Mouse (Mus musculus): ENCODE measurements at regions not wholly inside any gene's neighbourhood (a gene's known extent, or its start where the extent isn't known, plus 50 kb on each side); places are given as distances from the start of the nearest gene placed in this dataset.

GRCm38 (mm10) chr14:25346813-25347610, 112.0 kb upstream of the Zmiz1 start:
- no peak for DNase-seq

DNA sequence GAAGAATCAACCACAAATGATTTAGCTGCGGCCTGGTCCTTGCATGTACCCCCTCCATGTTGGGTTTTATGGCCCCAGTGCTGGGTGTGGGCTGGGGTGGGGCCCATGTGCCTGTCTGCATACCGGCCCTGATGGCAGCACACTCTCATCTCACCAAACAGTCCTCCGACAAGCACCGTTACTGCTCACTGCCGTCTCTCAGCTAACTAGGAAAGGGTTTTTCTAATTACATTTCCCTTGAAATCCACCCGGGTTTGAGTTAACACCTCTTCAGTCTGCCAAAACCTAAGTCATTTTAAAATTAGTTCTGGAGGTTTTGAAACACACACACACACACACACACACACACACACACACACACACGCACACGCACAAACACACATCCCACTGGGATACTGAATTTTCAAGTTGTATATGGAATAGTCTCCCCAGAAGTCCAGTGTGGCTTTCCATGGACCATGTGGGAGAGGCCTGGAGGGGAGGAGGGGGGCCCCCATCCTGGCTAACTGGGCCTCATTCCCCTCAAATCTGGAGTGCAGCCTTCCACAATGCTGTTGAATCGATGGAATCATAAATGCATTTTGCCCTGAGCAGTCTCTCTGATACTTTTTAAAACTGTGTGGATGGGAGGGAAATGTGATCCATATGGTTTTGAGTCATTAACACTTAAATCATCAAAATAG, 108.6 kb upstream of the Zmiz1 start:
- no peak for DNase-seq

- DNase-seq = no peak
These were observed 105.2 kb upstream of the Zmiz1 start for GRCm38 (mm10) chr14:25353804-25354203.

- no peak for DNase-seq
These were observed 104.6 kb upstream of the Zmiz1 start for GRCm38 (mm10) chr14:25354288-25354850.

GRCm38 (mm10) chr14:25357805-25358204, 101.2 kb upstream of the Zmiz1 start:
- no peak for DNase-seq

DNA sequence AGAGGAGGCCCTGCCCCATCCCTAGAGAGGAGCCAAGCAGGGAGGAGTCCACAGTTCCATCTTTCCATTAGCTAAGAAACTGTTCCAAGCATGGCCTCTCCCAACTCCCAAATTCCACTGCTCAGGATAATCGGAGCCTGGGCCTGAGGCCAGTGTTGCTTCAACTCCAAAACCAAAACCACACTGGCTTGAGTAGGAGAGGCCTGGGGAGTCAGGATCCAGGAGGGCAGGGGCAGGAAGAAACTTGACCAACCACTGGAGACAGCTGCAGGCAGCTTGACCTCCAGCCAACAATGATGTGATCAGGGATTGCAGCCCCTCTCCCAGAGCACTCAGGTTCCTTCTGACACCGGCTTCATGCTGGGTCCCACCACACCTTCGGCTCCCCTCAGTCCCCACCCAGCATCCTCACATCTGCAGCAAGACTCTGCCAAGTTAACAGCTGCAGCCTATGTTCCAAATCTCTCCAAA, 99.1 kb upstream of the Zmiz1 start:
- DNase-seq = no peak

DNA sequence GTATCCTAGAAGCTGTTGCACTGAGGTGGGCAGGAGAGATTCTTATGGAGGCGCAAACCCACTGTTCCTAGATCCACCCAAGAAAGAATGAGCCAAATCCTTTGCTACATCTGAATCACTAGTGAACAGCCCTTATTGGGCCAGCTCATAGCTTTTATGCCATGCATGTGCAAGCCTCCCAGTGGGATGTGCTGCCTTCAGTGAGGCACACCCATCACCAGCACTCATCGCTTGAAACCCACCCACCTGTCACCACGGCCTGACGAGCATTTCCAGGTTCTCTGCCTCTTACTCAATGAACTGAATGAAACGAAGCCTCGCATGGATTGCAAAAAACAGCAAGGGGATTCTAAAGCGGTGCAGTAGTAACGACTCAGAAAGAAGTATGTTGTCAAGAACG, 98.3 kb upstream of the Zmiz1 start:
- DNase-seq = no peak

GRCm38 (mm10) chr14:25361129-25361528, 97.9 kb upstream of the Zmiz1 start:
- DNase-seq = no peak

DNA sequence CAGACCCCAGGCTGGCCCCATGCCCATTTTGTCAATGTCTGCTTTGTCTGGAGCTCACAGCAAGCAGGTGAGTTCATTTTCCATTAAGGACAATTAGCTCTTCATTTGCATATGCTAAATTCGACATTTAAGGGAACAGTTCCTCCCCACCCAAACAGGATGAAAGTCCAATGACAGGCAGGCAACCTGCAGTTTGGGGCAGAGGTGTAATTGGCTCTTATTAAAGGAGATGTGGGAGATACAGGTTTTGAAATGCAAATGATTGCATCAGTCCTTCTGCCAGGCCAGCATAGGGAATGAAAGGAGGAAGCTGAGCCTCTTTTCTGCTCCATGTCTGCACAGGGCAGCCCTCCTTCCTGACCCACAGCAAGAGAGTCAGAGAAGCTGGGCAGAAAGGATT, 96.2 kb upstream of the Zmiz1 start:
- no peak for DNase-seq

GRCm38 (mm10) chr14:25365226-25365800, 93.7 kb upstream of the Zmiz1 start:
- no peak for DNase-seq

DNA sequence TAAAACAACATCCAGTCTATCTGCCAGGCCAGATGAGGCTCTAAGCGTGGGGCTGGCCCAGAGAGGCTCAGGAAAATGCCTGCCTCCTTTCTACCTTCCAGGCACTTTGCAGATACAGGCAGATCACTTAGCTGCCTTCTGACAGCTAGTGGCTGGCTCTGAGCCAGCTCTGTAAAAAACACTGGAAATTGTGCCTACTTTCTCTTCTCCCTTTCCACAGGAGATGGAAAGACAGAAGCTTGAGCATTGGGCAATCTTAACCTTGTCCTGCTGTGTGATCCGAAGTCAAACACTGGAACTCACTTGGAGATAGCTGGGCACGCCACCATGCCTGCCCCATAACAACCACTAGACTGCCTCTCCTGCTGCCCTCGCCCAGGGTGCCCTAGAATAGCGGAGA, 93.0 kb upstream of the Zmiz1 start:
- no peak for DNase-seq

- DNase-seq = no peak
These were observed 88.5 kb upstream of the Zmiz1 start for GRCm38 (mm10) chr14:25370306-25371020.

DNA sequence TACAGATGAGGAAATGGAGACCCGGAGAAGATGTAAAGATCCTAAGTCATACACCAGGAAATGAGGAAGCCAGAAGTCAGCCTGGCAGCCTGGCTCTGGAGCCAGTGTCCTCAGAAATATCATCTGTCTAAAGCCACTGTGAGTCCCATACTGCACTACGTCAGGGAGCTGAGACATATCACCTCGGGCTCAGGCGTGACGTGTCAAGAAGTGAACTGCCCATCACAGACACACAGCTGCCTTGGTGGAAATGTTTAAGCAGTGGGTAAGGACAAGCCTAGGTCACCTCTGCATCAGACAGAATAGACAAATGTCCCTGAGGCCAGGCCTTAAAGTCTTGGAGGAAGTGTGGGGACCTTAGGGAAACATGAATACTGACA, 88.0 kb upstream of the Zmiz1 start:
- no peak for DNase-seq

DNA sequence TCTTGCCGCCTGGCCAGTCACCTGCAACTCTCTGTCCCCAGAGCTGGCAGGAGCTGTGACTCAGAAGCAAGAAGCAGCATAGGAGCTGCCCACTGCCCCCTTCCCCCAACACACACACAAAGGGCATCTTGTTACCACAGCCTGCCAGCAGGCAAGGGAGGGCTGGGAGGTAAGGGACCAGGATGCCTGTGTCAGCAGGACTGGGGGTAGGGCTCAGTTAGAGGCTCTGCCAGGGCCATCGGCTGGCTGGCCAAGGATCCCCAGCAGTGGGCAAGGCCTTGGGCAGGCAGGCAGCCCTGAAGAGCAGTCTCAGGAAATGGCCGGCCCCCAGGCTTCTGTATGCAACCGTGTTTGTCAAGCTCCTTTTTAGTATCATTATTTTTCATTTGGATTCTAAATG, 87.3 kb upstream of the Zmiz1 start:
- no peak for DNase-seq

DNA sequence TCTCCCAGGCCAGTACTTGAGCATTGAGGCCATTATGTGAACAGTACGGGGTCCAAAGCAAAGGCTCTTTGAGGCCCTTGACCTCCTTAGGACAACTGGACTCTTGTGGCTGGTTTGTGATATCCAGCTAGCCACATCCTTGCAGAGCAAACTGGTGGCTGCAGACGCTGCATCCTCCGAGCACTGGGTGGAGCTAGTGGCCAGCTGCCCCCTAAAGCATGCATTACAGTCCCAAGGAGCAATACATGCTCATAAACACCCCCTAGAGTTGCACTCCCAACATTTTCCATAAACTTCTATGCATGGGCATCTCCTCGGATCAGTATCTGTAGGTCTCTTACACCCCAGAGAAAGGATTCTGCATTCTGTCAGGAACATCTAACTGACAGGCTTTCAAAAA, 86.4 kb upstream of the Zmiz1 start:
- DNase-seq = no peak

GRCm38 (mm10) chr14:25373167-25373566, 85.8 kb upstream of the Zmiz1 start:
- no peak for DNase-seq

DNA sequence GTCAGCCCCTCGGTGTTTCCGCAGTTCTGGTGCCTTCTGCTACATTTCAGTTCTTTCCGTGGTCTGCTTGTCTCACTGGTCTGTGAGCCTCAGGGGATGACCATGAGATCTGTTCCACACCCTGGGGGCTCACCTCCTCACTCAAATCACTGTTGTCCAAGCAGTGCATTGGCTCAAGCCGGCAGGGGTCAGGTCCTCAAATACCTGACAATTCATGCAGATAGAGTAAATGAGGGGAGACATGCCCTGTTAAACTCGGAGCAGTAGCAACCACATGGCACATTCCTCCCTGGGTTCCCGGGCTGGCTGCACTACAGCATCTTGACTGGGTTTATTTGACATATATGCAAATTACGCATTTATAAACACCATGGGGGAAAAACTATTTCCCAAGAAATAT, 84.0 kb upstream of the Zmiz1 start:
- no peak for DNase-seq

DNA sequence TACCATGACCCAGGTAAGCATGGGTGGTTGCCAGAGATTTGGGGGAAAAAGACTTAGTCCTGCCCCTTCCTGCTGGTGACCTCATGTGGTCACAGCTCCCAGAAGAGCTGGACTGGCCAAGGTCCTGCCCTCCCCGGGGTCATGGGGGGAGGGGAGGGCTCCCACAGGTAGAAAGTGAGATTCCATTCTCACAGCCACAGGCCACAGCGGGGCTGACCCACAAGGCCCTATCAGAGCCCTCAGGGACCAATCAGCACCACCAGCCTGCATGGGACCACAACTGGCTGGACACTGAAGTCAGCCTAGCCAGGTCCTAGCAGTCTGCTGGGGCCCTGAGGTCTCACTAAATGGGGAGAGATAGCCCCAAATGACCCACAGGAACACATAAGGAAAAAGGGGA, 81.9 kb upstream of the Zmiz1 start:
- no peak for DNase-seq

- DNase-seq = no peak
These were observed 81.5 kb upstream of the Zmiz1 start for GRCm38 (mm10) chr14:25377554-25377899.

DNA sequence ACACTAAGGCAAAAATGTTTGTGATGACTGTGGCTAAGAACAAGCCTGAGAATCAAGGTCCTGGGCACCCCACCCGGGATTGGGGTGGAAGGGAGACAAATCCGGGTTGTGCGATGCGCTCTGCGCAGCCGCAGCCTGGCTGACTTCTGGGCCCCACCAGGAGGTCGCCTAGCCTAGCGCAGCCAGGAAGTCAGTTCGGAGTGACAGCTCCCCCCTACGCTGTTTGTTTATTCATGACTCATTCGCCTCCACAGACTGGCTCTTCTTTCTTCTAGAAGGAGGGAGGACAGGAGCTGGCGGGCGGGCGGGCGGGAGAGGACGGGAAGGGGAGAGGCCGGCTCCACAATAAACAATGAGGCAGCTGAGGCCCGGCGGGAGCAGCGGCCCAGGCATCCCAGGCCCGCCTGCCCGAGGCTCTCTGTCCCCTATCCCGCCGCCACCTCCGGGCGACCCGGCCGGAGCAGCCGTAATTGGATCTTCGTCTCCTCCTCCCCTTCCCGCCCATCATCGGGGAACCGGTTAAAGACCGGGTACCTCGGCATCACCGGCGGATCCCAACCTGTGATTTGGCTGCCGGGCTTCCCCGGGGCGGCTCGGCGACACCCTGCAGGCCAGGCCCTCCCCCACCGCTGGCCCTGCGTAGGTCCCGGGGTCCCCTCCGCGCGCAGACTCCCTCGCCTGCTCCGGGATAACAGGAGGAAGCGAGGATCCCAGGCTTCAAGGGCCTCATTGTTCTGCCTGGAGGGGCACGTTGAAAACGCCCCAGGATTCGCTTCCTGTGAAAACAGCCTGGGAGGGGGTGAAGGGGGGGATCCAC, 80.9 kb upstream of the Zmiz1 start:
- DNase-seq = peak; percentile 79 to 81

DNA sequence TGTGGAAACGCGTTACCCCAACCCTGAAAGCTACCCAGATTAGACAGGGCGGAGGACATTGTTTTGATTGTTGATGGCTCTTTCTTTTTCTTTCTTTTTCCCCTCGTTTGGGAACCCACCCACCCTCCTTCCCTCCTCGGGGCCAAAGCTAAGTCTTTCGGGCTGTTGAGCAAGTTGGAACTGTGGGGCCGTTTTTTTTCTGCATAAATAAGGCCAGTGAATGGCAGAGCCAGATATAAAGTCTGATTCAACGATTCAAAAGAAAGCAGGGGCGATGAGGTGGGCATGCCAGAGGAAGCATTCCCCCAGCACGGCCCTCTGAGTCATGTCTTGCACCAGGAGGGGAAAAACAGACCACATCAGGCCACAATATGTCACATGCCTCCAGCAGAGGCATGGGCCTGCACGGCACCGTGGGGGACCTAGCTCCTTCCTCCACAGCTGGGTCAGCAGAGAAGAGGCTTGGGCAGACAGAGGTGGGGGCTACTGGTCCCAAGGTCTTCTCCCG, 80.2 kb upstream of the Zmiz1 start:
- DNase-seq = peak; percentile 62 to 67

DNA sequence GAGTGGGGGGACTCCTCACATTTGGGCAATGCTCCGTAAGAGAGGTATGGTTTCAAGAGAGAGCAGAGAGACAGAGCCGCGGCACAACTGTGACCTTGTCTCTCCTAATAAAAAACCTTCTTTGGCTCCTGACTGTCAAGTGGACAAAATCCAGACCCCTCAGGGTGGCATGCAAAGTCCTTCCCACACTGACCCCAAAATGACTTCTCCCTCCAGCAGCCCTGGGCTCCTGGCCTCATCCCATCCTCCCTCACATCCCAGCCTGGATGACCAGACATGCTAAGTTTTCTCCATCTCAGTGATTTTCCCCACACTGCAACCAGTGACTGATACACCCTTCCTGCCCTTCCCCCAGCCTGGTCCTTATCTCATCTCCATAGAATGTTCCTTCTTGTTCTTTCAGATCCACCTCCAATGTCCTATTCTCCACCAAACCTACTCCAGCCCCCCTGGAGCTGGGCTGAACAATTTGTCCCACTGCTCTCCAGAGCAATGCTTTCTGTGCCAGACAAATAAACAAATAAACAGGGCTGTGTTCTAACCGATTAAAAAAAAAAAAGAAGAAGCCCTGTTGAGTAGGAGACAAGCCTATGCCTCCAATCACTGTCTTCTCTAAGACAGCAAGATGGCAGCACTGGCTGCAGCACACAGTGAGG, 75.7 kb upstream of the Zmiz1 start:
- DNase-seq = no peak
